Mouse (Mus musculus) neutrophil, adult 5-6 weeks (primary cell): ENCODE data around the gene Mrpl37. TPM values are rescaled to one million over a fixed set of nuclear protein-coding genes. Genes with fewer than 3 reads are reported as not detected.

Source experiments
- ATAC-seq: fragments of 151-379, 151-347 bp; 2 replicates; pipeline ENCODE4 v1.8.0; 2017; ENCODE audit warnings: mild to moderate bottlenecking, moderate TSS enrichment; ENCODE audit not compliant: insufficient number of reproducible peaks, poor library complexity, low FRiP score, severe bottlenecking; ENCODE audit errors: extremely low read depth
- total RNA-seq: library from RNA; stranded (forward); fragments of 200-1000 nt; gene quantifications from 2 replicates; pipeline ENCODE4 v1.2.3, GENCODE M21; 2017

Gene Mrpl37
- total RNA-seq, 1 experiment from 2014 or later: 31.7 TPM

GRCm38 (mm10) chr4:107025369-107025768, 41.3 kb downstream of the Mrpl37 start:
- no peak for ATAC-seq

DNA sequence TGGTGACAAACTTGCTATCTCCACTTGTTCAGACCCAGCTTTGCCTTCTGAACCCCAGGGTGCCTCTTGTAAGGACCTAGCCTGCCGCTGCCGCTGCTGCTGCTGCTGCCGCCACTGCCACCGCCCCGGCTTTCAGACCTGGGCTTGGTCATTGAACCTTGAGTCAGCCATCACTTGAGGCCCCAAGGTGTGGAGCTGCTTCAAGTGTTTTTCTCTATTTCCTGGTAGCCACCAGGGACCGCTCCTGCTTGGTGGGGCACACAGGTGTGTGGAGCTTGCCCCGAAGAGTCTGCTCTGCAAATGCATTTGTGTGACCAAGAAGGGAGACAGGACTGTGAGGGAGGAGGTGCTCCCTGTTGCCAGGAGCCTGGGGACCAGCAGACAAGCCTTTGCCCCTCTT, 41.8 kb downstream of the Mrpl37 start:
- ATAC-seq: no peak

GRCm38 (mm10) chr4:107021464-107021863, 45.2 kb downstream of the Mrpl37 start:
- no peak for ATAC-seq

GRCm38 (mm10) chr4:107020287-107021000, 46.2 kb downstream of the Mrpl37 start:
- no peak for ATAC-seq

DNA sequence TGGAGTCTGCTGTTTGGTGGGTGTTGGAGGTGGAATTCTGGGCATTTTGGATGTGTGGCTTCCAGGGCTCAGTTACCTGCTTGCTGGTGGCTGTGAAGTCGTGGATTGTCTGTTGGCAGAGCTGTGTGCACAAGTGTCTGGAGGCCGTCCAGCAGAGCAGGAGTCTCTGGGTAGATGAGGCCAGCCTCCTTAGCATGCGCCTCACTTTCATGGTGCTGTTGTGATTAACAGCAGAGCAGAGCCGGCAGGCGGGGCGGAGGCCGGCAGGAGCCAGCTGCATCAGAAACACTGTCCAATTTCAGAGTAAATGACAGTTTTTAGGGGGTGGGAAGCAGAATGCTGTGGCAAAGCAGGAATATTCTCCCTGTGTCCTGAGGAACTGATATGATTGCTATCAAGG, 47.6 kb downstream of the Mrpl37 start:
- no peak for ATAC-seq

- no peak for ATAC-seq
Observed at GRCm38 (mm10) chr4:107018521-107018920, 48.1 kb downstream of the Mrpl37 start.

DNA sequence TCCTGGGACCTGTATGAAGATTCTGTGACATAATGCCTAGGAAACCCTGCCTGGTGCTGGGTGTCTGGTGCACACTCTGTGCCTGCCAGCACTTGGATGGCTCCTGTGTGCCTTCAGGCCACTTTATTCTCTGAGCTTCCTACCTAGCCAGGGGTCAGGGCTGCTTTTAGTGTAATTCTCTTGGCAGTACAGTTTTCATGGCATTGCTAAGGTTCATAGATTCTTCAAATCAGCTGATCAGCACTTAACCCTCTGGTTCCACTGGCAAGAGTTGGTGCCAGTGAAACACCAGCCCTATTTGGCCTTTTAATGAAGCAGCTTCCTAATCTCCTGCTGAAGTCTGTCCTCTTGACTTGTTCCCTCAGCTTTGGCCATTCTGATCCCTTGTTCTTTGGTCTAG, 49.4 kb downstream of the Mrpl37 start:
- ATAC-seq: no peak

- ATAC-seq: no peak
Observed at GRCm38 (mm10) chr4:107015971-107016511, 50.6 kb downstream of the Mrpl37 start.

DNA sequence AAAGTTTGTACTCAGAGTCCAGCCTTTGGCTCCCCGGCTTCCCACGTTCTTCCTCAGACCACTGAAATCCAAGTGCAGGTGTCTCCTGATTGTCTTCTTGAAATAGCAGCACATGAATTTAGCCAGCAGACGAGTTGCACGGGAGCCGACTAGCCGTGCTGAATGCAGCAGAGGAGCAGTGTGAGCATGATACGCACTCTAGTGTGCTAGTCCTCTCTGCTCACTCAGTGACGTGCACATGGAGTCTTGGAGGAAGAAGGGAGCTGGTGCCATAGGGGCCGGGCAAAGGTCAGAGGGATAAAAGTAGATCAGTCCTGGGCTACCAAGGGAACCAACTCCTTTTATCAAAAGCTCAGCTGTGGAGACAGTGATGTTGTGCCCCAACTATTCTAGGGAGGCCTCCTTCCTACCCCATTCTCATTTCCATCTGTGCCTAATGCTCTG, 52.8 kb downstream of the Mrpl37 start:
- no peak for ATAC-seq

DNA sequence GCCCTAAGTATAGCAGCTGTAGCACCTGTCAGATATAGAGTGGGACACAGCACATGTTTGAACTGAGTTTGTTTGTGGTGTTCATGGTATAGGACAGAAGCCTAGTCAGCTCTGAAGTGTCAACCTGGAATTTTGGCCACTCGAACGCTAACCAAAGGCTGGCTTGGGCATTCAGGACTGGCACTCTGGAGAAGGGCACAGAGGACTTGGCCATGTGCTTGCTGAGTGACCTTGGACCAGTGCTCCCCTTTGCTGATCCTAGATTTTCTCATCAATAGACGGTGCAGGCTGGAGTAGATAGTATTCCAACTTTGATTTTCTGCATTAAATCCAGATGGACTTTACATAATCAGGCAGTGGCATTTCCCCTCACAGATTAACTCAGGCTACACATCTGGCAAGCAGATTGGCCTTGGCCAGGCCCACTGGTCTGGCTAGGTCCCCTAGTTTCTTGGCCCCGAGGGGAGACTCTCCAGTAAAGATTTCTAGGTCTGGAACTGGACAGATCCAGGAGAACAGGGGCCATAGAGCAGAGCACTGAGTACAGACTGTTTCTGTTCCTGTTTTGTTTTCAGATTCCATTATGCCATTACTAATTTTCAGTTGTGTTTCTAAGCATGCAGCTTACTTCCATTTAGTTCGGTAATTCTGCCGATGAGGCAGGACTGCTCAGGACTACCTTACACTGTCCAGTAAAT, 53.4 kb downstream of the Mrpl37 start:
- no peak for ATAC-seq

- no peak for ATAC-seq
Observed at GRCm38 (mm10) chr4:107012574-107012973, 54.1 kb downstream of the Mrpl37 start.

DNA sequence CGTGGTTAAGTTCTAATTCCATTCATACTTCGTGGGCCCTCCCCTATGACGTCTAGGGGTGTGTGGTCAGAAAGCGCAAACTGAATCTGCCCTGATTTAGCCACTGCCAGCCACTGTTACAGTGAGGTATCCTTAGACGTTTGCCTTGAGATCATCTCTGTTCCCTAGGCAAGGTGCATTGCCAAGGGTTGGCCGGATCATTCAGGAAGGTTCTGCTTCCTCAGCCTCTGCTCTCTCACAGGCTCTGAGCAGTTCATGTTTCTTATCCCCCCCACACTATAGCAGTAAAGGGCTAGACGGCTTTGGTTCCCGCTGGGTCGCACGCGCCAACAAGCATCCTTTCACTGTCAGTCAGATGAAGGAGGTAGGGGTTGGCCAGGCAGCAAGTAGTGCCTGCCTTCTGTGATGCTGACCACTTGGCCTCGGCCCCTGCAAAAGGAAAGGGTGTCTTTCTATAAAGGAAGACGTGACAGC, 54.6 kb downstream of the Mrpl37 start:
- no peak for ATAC-seq

DNA sequence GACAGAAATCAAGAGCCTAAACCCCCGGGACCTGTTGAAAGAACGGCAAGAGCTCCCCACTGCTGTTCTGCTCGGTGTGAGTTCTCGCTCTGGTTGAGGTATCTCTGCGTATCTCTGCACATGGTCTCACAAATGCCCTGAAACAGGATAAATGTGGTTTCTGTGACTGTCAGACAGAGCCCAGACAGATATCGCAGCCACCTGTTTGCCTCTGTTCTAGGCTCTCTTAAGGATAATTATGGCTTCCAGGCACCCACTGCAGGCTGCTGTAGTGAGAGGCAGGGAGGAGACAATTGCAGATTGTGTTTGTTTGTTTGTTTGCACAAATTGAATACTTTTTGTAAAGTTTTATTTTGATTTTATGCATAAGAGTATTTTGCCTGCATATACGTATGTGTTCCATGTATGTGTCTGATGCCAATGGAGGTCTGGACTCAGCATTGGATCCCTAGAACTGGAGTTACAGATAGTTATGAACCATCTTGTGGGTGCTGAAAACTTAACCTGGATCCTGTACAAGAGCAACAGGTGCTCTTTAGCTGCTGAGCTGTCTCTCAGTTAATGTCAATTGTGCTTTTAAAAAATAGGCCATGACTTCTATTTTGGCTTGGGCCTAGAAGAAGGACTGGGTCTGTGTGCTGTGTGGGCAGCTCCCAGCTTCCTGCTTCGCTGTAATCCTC, 55.2 kb downstream of the Mrpl37 start:
- no peak for ATAC-seq

GRCm38 (mm10) chr4:107009548-107009947, 57.1 kb downstream of the Mrpl37 start:
- no peak for ATAC-seq

- ATAC-seq: no peak
Observed at GRCm38 (mm10) chr4:107008161-107008560, 58.5 kb downstream of the Mrpl37 start.

GRCm38 (mm10) chr4:107007359-107007758, 59.3 kb downstream of the Mrpl37 start:
- no peak for ATAC-seq

DNA sequence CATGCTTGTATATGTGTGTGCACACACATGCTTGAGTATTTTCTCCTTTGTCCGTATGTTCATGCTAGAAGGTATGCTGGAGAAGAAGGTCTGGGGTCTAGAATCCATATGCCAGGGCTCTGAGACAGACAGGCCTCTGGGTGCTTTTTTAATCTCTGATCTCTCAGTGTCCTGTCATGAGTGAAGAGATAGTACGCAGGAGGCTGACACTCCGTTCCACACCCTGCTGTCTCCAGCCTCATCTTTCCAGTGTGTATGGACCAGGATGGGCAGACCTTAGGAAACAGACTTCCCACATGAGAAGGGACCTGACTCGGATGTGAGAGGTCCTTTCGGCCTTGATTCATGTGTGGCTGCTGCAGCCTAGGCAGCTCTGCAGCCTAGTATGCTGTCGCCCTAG, 59.9 kb downstream of the Mrpl37 start:
- no peak for ATAC-seq

GRCm38 (mm10) chr4:107006229-107006628, 60.4 kb downstream of the Mrpl37 start:
- ATAC-seq: no peak
